8 mouse cellular contexts compared by ENCODE assay signal in genomic region chr9:46120468-46121253, GRCm38 (mm10).
A peak's percentile ranks its signal among the peaks of the same experiment; 100 is the strongest.
DNase-seq lines count a peak whose midpoint lies in the region; ATAC-seq lines count a peak whose summit lies in the region.

No protein-coding gene starts in this region.

- H3K36me3 ChIP-seq in kidney, embryonic 16.5 days (ENCODE audit: insufficient read depth, low read length): peaks cover 5% of the 10 kb centered on the region; the same call in 1 of the 2 replicates
- peaks cover 11% of the 10 kb centered on the region; the same call in 1 of the 2 replicates for H3K36me3 ChIP-seq in embryonic facial prominence, embryonic 15.5 days
- H3K36me3 ChIP-seq in intestine, embryonic 16.5 days (ENCODE audit: control insufficient read depth, insufficient read depth, low read length): no peaks in the 10 kb centered on the region

- H3K9me3 ChIP-seq in kidney, embryonic 16.5 days (ENCODE audit: low read length): peaks cover 4% of the 10 kb centered on the region; the same call in 1 of the 2 replicates
- H3K9me3 ChIP-seq in embryonic facial prominence, embryonic 15.5 days (replicated peaks): no peaks in the 10 kb centered on the region
- no peaks in the 10 kb centered on the region for H3K9me3 ChIP-seq in intestine, embryonic 16.5 days (ENCODE audit: control insufficient read depth, low read length)

- H3K4me1 ChIP-seq in kidney, embryonic 16.5 days (ENCODE audit: insufficient read depth, low read length): peaks cover 23% of the 10 kb centered on the region
- peaks cover 41% of the 10 kb centered on the region for H3K4me1 ChIP-seq in embryonic facial prominence, embryonic 15.5 days
- peaks cover 37% of the 10 kb centered on the region for H3K4me1 ChIP-seq in intestine, embryonic 16.5 days (ENCODE audit: control insufficient read depth, insufficient read depth, low read length)

- 87% methylated on average over 6 of the region's 6 CpGs for WGBS in kidney, embryonic 16.5 days
- WGBS in embryonic facial prominence, embryonic 15.5 days: 80% methylated on average over 6 of the region's 6 CpGs
- 74% methylated on average over 6 of the region's 6 CpGs for WGBS in intestine, embryonic 16.5 days

- no peak overlapping the region for H3K4me3 ChIP-seq in kidney, embryonic 16.5 days (ENCODE audit: low read length)
- no peak overlapping the region for H3K4me3 ChIP-seq in embryonic facial prominence, embryonic 15.5 days (replicated peaks)
- H3K4me3 ChIP-seq in intestine, embryonic 16.5 days (ENCODE audit: low read length): no peak overlapping the region

- H3K4me2 ChIP-seq in kidney, embryonic 16.5 days (replicated peaks; ENCODE audit: low read depth, low read length): no peak overlapping the region
- H3K4me2 ChIP-seq in embryonic facial prominence, embryonic 15.5 days (replicated peaks): 0 out of 2 replicates have a peak overlapping the region, but pooled peaks have one; percentile 3
- no peak overlapping the region for H3K4me2 ChIP-seq in intestine, embryonic 16.5 days (ENCODE audit: low read depth, low read length)

- H3K27ac ChIP-seq in kidney, embryonic 16.5 days (ENCODE audit: low read length): peak overlapping the region; percentile 75
- H3K27ac ChIP-seq in embryonic facial prominence, embryonic 15.5 days (replicated peaks): peak overlapping the region; percentile 87
- H3K27ac ChIP-seq in intestine, embryonic 16.5 days (ENCODE audit: low read length): peak overlapping the region; percentile 72

- no peak overlapping the region for H3K9ac ChIP-seq in kidney, embryonic 16.5 days (replicated peaks; ENCODE audit: low read length)
- no peak overlapping the region for H3K9ac ChIP-seq in embryonic facial prominence, embryonic 15.5 days
- no peak overlapping the region for H3K9ac ChIP-seq in intestine, embryonic 16.5 days (ENCODE audit: low read depth, low read length)

- H3K27me3 ChIP-seq in kidney, embryonic 16.5 days (ENCODE audit: insufficient read depth, low read length): no peaks in the 10 kb centered on the region
- no peaks in the 10 kb centered on the region for H3K27me3 ChIP-seq in embryonic facial prominence, embryonic 15.5 days
- no peaks in the 10 kb centered on the region for H3K27me3 ChIP-seq in intestine, embryonic 16.5 days (replicated peaks; ENCODE audit: control insufficient read depth, insufficient read depth, low read length)

- ATAC-seq in kidney, embryonic 16.5 days (ENCODE audit: low FRiP score, low TSS enrichment): no peak
- ATAC-seq in embryonic facial prominence, embryonic 15.5 days (ENCODE audit: insufficient number of reproducible peaks, low FRiP score, low TSS enrichment, low read depth): no peak
- ATAC-seq in intestine, embryonic 16.5 days: peak; percentile 26; the same call in 1 of the 2 replicates
- ATAC-seq in monocyte, adult 5-6 weeks (replicated peaks; ENCODE audit: insufficient number of reproducible peaks, low FRiP score, low TSS enrichment, poor library complexity, severe bottlenecking): 0 out of 2 replicates have a peak, but pooled peaks have one; percentile 33

- no peak for DNase-seq in kidney, adult 9 months
- DNase-seq in thymus, postnatal 0 days (ENCODE audit: low spot score): no peak
- DNase-seq in adrenal gland, postnatal 36 days: no peak
- no peak for DNase-seq in ovary, postnatal 10 days (ENCODE audit: low spot score)

Comparison
In these comparisons a context has a peak if more than half of its experiments do, and no peak if none do; other contexts are left out.
1. ATAC-seq: peak in intestine, embryonic 16.5 days (single experiment) and monocyte, adult 5-6 weeks (single experiment); none in kidney, embryonic 16.5 days (single experiment) and embryonic facial prominence, embryonic 15.5 days (single experiment).
2. Peak in every context shown above with its lines, with median percentiles within 50 percentile points of each other: H3K27ac ChIP-seq.